Mouse (Mus musculus) hindbrain, embryonic 14.5 days (tissue): ENCODE measurements around the gene Pigh. TPM values are rescaled to one million over a fixed set of nuclear protein-coding genes. Genes with fewer than 3 reads are reported as not detected.

Experiments
- ATAC-seq: fragments of 200-750 bp; cut with Nextera tagmentation; 2 replicates; pipeline ENCODE4 v1.8.0; 2017; ENCODE audit warnings: moderate number of reproducible peaks, mild to moderate bottlenecking, moderate TSS enrichment, moderate library complexity; ENCODE audit not compliant: low FRiP score
- DNase-seq: peaks from one replicate; pipeline ENCODE4 v3.0.0-alpha.2; 2015; ENCODE audit warnings: low spot score
- H3K27ac ChIP-seq: fragments of 300-500 bp; sonication (generic); 2 replicates; pipeline ENCODE4 v1.5.1; 2014; ENCODE audit warnings: mild to moderate bottlenecking, moderate library complexity
- H3K27me3 ChIP-seq: fragments of 300-500 bp; sonication (generic); 2 replicates; pipeline ENCODE4 v1.6.1; 2014; ENCODE audit warnings: mild to moderate bottlenecking, low read length, mixed read lengths; ENCODE audit not compliant: control insufficient read depth, insufficient read depth
- H3K36me3 ChIP-seq: fragments of 300-500 bp; sonication (generic); replicated peaks from 2 replicates; pipeline ENCODE4 v1.6.1; 2014; ENCODE audit not compliant: control insufficient read depth, insufficient read depth
- H3K4me1 ChIP-seq: fragments of 300-500 bp; sonication (generic); replicated peaks from 2 replicates; pipeline ENCODE4 v1.6.1; 2014; ENCODE audit warnings: antibody characterized with exemption, low read length, mixed read lengths; ENCODE audit not compliant: control insufficient read depth, insufficient read depth
- H3K4me2 ChIP-seq: fragments of 300-500 bp; sonication (generic); replicated peaks from 2 replicates; pipeline ENCODE4 v1.6.1; 2014; ENCODE audit warnings: mild to moderate bottlenecking, moderate library complexity
- H3K4me3 ChIP-seq: fragments of 300-500 bp; sonication (generic); replicated peaks from 2 replicates; pipeline ENCODE4 v1.5.1; 2014; ENCODE audit warnings: mild to moderate bottlenecking, low read length
- H3K9ac ChIP-seq: fragments of 300-500 bp; sonication (generic); 2 replicates; pipeline ENCODE4 v1.6.1; 2014
- H3K9me3 ChIP-seq: fragments of 300-500 bp; sonication (generic); 2 replicates; pipeline ENCODE4 v1.6.1; 2016; ENCODE audit warnings: low read length; ENCODE audit not compliant: control insufficient read depth
- WGBS: fragments of 180-500 bp; shearing (Covaris S2); extraction: QIAGEN DNeasy Blood & Tissue Kit; methylation state at CpG from one replicate; pipeline ENCODE4 v1.1.7; 2014; 5-methylcytosine and 5-hydroxymethylcytosine counted together
- polyA plus RNA-seq: library from polyadenylated mRNA; unstranded; fragments of >200 nt; fragmentation: Nextera tagmentation; extraction: Ambion mirVana; gene quantifications from 2 replicates; pipeline ENCODE4 v1.2.1, GENCODE M21; 2014

Gene Pigh
- polyA plus RNA-seq, 1 experiment from 2014 or later: 16.4 TPM

GRCm38 (mm10) chr12:79069916-79070315 lies 19.5 kb downstream of the Pigh start:
- H3K4me2 ChIP-seq: no peak overlapping the region
- H3K9ac ChIP-seq: no peak overlapping the region
- no peak overlapping the region for H3K4me3 ChIP-seq
- 85% methylated on average over 6 of the region's 6 CpGs for WGBS
- H3K27ac ChIP-seq: no peak overlapping the region
- no peaks in the 10 kb centered on the region for H3K9me3 ChIP-seq
- H3K27me3 ChIP-seq: no peaks in the 10 kb centered on the region
- peaks cover 47% of the 10 kb centered on the region for H3K36me3 ChIP-seq
- ATAC-seq (no peak), DNase-seq (no peak)
- H3K4me1 ChIP-seq: no peaks in the 10 kb centered on the region

GRCm38 (mm10) chr12:79069187-79069608 lies 20.3 kb downstream of the Pigh start:
- Histone ChIP-seq H3K9me3 (no peaks in the 10 kb centered on the region), H3K27ac (no peak overlapping the region), H3K36me3 (peaks cover 47% of the 10 kb centered on the region), H3K9ac (no peak overlapping the region), H3K4me1 (no peaks in the 10 kb centered on the region), H3K27me3 (no peaks in the 10 kb centered on the region), H3K4me2 (no peak overlapping the region), H3K4me3 (no peak overlapping the region)
- ATAC-seq (no peak), DNase-seq (no peak)
- 89% methylated on average over 6 of the region's 6 CpGs for WGBS

GRCm38 (mm10) chr12:79068306-79068705 lies 21.1 kb downstream of the Pigh start:
- Histone ChIP-seq H3K9ac (no peak overlapping the region), H3K9me3 (no peaks in the 10 kb centered on the region), H3K4me2 (no peak overlapping the region), H3K36me3 (peaks cover 45% of the 10 kb centered on the region), H3K27ac (no peak overlapping the region), H3K4me1 (no peaks in the 10 kb centered on the region), H3K4me3 (no peak overlapping the region), H3K27me3 (no peaks in the 10 kb centered on the region)
- DNase-seq (no peak), ATAC-seq (no peak)
- WGBS: 91% methylated on average over 11 of the region's 11 CpGs

- DNase-seq (no peak), ATAC-seq (no peak)
- no peak overlapping the region for H3K4me3 ChIP-seq
- no peaks in the 10 kb centered on the region for H3K27me3 ChIP-seq
- no peak overlapping the region for H3K9ac ChIP-seq
- 91% methylated on average over 5 of the region's 5 CpGs for WGBS
- H3K36me3 ChIP-seq: peaks cover 41% of the 10 kb centered on the region
- H3K9me3 ChIP-seq: no peaks in the 10 kb centered on the region
- no peak overlapping the region for H3K27ac ChIP-seq
- no peaks in the 10 kb centered on the region for H3K4me1 ChIP-seq
- no peak overlapping the region for H3K4me2 ChIP-seq
Observed at GRCm38 (mm10) chr12:79067526-79067925, 21.9 kb downstream of the Pigh start.

GRCm38 (mm10) chr12:79066431-79066830 lies 23.0 kb downstream of the Pigh start:
- Histone ChIP-seq H3K36me3 (peaks cover 41% of the 10 kb centered on the region), H3K9me3 (no peaks in the 10 kb centered on the region), H3K4me2 (no peak overlapping the region), H3K27me3 (no peaks in the 10 kb centered on the region), H3K9ac (no peak overlapping the region), H3K4me3 (no peak overlapping the region), H3K4me1 (no peaks in the 10 kb centered on the region), H3K27ac (no peak overlapping the region)
- DNase-seq (no peak), ATAC-seq (no peak)
- 89% methylated on average over 9 of the region's 9 CpGs for WGBS

GRCm38 (mm10) chr12:79064451-79064850 lies 25.0 kb downstream of the Pigh start:
- Histone ChIP-seq H3K36me3 (peaks cover 36% of the 10 kb centered on the region), H3K9ac (no peak overlapping the region)
- ATAC-seq: no peak

GRCm38 (mm10) chr12:79060766-79061652 lies 28.4 kb downstream of the Pigh start:
- no peak overlapping the region for H3K4me3 ChIP-seq
- H3K27me3 ChIP-seq: no peaks in the 10 kb centered on the region
- no peak for DNase-seq
- H3K9ac ChIP-seq: no peak overlapping the region
- H3K4me2 ChIP-seq: no peak overlapping the region
- 84% methylated on average over 7 of the region's 7 CpGs for WGBS
- peaks cover 15% of the 10 kb centered on the region for H3K36me3 ChIP-seq
- H3K27ac ChIP-seq: no peak overlapping the region
- H3K4me1 ChIP-seq: no peaks in the 10 kb centered on the region
- ATAC-seq: no peak
- no peaks in the 10 kb centered on the region for H3K9me3 ChIP-seq

More at GRCm38 (mm10) chr12:79064451-79064850, 25.0 kb downstream of the Pigh start:
- no peak overlapping the region for H3K27ac ChIP-seq
- no peaks in the 10 kb centered on the region for H3K9me3 ChIP-seq
- H3K4me1 ChIP-seq: no peaks in the 10 kb centered on the region
- H3K4me2 ChIP-seq: no peak overlapping the region
- 91% methylated on average over 13 of the region's 13 CpGs for WGBS
- no peaks in the 10 kb centered on the region for H3K27me3 ChIP-seq
- no peak overlapping the region for H3K4me3 ChIP-seq
- no peak for DNase-seq

GRCm38 (mm10) chr12:79060134-79060533 lies 29.3 kb downstream of the Pigh start:
- Histone ChIP-seq H3K4me2 (no peak overlapping the region), H3K27ac (no peak overlapping the region), H3K9me3 (no peaks in the 10 kb centered on the region), H3K4me1 (no peaks in the 10 kb centered on the region), H3K36me3 (peaks cover 20% of the 10 kb centered on the region), H3K27me3 (no peaks in the 10 kb centered on the region), H3K9ac (no peak overlapping the region), H3K4me3 (no peak overlapping the region)
- ATAC-seq (no peak), DNase-seq (no peak)
- 94% methylated on average over 9 of the region's 9 CpGs for WGBS

GRCm38 (mm10) chr12:79059573-79059972 lies 29.9 kb downstream of the Pigh start:
- peaks cover 18% of the 10 kb centered on the region for H3K36me3 ChIP-seq
- no peak overlapping the region for H3K4me2 ChIP-seq
- DNase-seq (no peak), ATAC-seq (no peak)
- no peak overlapping the region for H3K4me3 ChIP-seq
- 82% methylated on average over 6 of the region's 6 CpGs for WGBS
- H3K9ac ChIP-seq: no peak overlapping the region
- no peaks in the 10 kb centered on the region for H3K9me3 ChIP-seq
- no peaks in the 10 kb centered on the region for H3K4me1 ChIP-seq
- no peaks in the 10 kb centered on the region for H3K27me3 ChIP-seq
- no peak overlapping the region for H3K27ac ChIP-seq
